Mouse (Mus musculus): ENCODE data around the gene Tnfaip1. TPM values are rescaled to one million over a fixed set of nuclear protein-coding genes. Genes with fewer than 3 reads are reported as not detected.
A peak's percentile ranks its signal among the peaks of the same experiment; 100 is the strongest.

Tnfaip1 gene
- total and polyA plus RNA-seq, 2 experiments = 11.5 to 16.7 TPM

DNA sequence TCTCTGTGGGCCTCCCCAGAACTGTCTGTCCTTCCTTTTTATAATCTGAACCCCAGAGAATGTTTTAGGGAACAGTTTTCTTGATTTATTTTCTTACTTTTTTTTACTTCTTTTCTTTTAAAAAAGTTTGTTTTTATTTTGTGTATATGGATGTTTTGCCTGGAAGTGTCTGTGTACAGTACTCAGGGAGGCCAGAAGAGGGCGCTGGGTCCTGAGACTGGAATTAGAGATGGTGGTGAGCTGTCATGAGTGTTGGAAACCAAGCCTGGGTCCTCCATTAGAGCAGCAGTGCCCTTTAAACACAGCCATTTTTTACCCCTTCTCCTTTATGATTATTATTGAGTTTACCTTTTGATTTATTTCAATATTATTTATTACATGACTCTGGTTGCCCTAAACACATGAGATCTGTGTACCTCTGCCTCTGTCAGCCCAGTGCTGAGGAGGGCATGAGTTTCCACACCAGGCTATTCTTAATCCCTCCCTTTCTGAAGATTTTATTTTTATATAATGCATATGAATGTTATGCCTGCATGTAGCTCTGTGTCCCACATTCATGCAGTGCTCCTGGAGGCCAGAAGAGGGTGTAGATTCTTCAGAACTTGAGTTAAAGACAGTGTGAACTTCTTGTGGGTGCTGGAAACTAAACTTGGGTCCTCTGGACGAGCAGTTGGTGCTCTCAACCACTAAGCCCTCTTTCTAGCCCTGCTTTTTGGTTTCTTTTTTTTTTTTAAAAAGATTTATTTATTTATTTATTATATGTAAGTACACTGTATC is 20.4 kb downstream of the Tnfaip1 start:
- H3K9ac ChIP-seq (ENCODE audit: low read depth, low read length) = no peak overlapping the region
- peak; percentile 62 for TF ChIP-seq CTCF (IDR thresholded peaks at IDR 0.05; ENCODE audit: low read depth, low read length)
- TF ChIP-seq POLR2A (IDR thresholded peaks at IDR 0.05; ENCODE audit: extremely low read depth, insufficient read depth, low read length) = no peak
- no peaks in the 10 kb centered on the region for H3K27me3 ChIP-seq (ENCODE audit: control insufficient read depth, insufficient read depth, low read length)
- WGBS = 70% methylated on average over 2 of the region's 2 CpGs
- no peak overlapping the region for H3K4me3 ChIP-seq (ENCODE audit: insufficient read depth, low read depth, low read length)
- 0 out of 2 replicates have a peak, but pooled peaks cover 3% of the 10 kb centered on the region for H3K4me1 ChIP-seq (ENCODE audit: control insufficient read depth, insufficient read depth, low read length)
- peaks cover 40% of the 10 kb centered on the region for H3K36me3 ChIP-seq (ENCODE audit: control insufficient read depth, insufficient read depth, low read length)
- H3K27ac ChIP-seq (replicated peaks; ENCODE audit: insufficient read depth, low read depth, low read length) = no peak overlapping the region
- DNase-seq (ENCODE audit: extremely low read depth, low read depth, low spot score) = no peak
- peaks cover 3% of the 10 kb centered on the region; the same call in 1 of the 2 replicates for H3K79me2 ChIP-seq (ENCODE audit: control insufficient read depth, insufficient read depth, low read length)

- H3K4me3 ChIP-seq (ENCODE audit: insufficient read depth, low read depth, low read length) = peak overlapping the region; percentile 19; the same call in 1 of the 2 replicates
- DNase-seq (ENCODE audit: extremely low read depth, low read depth, low spot score) = no peak
- 65% methylated on average over 3 of the region's 3 CpGs for WGBS
- no peak overlapping the region for H3K27ac ChIP-seq (replicated peaks; ENCODE audit: insufficient read depth, low read depth, low read length)
- peaks cover 3% of the 10 kb centered on the region; the same call in 1 of the 2 replicates for H3K79me2 ChIP-seq (ENCODE audit: control insufficient read depth, insufficient read depth, low read length)
- 0 out of 2 replicates have a peak overlapping the region, but pooled peaks have one; percentile 32 for H3K9ac ChIP-seq (ENCODE audit: low read depth, low read length)
- TF ChIP-seq POLR2A (IDR thresholded peaks at IDR 0.05; ENCODE audit: extremely low read depth, insufficient read depth, low read length) = no peak
- TF ChIP-seq CTCF (IDR thresholded peaks at IDR 0.05; ENCODE audit: low read depth, low read length) = no peak
- 0 out of 2 replicates have a peak, but pooled peaks cover 3% of the 10 kb centered on the region for H3K4me1 ChIP-seq (ENCODE audit: control insufficient read depth, insufficient read depth, low read length)
- peaks cover 34% of the 10 kb centered on the region for H3K36me3 ChIP-seq (ENCODE audit: control insufficient read depth, insufficient read depth, low read length)
- H3K27me3 ChIP-seq (ENCODE audit: control insufficient read depth, insufficient read depth, low read length) = no peaks in the 10 kb centered on the region
Observed at GRCm38 (mm10) chr11:78513106-78513790, 22.9 kb downstream of the Tnfaip1 start.

DNA sequence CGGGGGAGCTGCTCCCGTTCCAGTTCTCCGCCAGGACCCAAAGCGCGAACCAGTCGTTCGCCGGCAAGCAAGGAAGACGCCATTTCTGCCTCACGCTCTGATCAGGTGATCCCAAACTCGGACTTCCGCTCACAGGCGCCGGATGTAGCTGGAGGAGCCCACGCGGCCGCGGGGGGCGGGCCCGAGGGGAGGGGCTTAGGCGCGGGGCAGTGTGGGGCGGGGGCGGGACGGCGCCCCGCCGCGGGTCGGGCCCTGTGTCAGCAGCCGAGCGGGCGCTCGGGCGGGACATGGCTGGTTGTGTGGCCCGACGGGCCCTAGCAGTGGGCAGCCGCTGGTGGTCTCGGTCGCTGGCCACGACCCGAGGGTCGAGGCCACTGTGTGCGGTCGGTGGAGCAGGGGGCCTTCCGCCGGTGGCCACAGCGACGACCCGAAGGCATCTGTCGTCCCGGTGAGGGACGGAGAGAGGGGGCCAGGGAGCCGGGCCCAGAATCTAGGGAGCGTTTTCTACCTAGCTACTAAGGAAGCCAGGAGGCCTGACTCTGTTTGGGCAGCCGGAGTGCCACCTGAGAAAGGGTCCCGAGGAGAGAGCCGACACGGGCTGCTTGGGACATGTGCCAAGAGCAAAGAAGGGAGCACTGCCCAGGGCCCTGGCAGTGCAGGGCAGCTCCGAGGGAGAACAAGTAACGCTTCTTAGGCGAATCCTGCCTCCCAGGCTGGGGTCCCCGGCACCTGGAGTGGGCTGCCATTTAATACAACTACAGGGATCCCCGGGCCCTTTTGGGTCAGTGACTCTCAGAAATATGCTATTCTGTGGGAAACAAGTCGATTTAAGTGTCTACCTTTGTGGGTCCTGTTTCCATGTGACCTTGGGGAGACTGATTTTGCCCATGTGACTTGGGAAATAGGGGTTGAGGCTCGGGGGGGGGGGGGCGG is 23.8 kb downstream of the Tnfaip1 start, which contains the start of the genes Tmem199 and Poldip2:
TSS of gene Tmem199 (minus strand) at position 148 of the 933 bp plus-strand sequence.
TSS of gene Poldip2 (plus strand) at position 169 of the 933 bp plus-strand sequence.
- WGBS = under 1% methylated on average over 66 of the region's 67 CpGs
- TF ChIP-seq POLR2A (IDR thresholded peaks at IDR 0.05; ENCODE audit: extremely low read depth, insufficient read depth, low read length) (peak; percentile 90), CTCF (IDR thresholded peaks at IDR 0.05; ENCODE audit: low read depth, low read length) (no peak)
- Histone ChIP-seq H3K36me3 (ENCODE audit: control insufficient read depth, insufficient read depth, low read length) (peaks cover 34% of the 10 kb centered on the region), H3K27me3 (ENCODE audit: control insufficient read depth, insufficient read depth, low read length) (no peaks in the 10 kb centered on the region), H3K4me1 (ENCODE audit: control insufficient read depth, insufficient read depth, low read length) (0 out of 2 replicates have a peak, but pooled peaks cover 3% of the 10 kb centered on the region), H3K79me2 (ENCODE audit: control insufficient read depth, insufficient read depth, low read length) (peaks cover 3% of the 10 kb centered on the region; the same call in 1 of the 2 replicates), H3K9ac (ENCODE audit: low read depth, low read length) (peak within 1 kb of the TSS; percentile 99), H3K27ac (replicated peaks; ENCODE audit: insufficient read depth, low read depth, low read length) (peak within 1 kb of the TSS; percentile 91), H3K4me3 (ENCODE audit: insufficient read depth, low read depth, low read length) (peak within 1 kb of the TSS; percentile 88)
- peak; percentile 75 for DNase-seq (ENCODE audit: extremely low read depth, low read depth, low spot score)

DNA sequence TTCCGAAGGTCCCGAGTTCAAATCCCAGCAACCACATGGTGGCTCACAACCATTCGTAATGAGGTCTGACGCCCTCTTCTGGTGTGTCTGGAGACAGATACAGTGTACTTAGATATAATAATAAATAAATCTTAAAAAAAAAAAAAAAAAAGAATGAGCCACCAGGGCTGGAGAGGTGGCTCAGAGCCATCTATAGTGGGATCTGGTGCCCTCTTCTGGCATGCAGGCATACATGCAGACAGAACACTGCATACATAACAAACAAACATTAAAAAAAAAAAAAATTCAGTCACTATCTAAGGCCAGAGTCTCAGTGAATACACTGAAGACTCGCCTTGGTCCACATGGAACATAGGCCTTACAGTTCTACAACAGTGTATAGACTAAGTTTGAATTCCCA is 27.0 kb downstream of the Tnfaip1 start:
- no peak for DNase-seq (ENCODE audit: extremely low read depth, low read depth, low spot score)
- WGBS = 75% methylated on average over 5 of the region's 5 CpGs
- peaks cover 19% of the 10 kb centered on the region; the same call in 1 of the 2 replicates for H3K36me3 ChIP-seq (ENCODE audit: control insufficient read depth, insufficient read depth, low read length)
- H3K4me3 ChIP-seq (ENCODE audit: insufficient read depth, low read depth, low read length) = no peak overlapping the region
- H3K27ac ChIP-seq (replicated peaks; ENCODE audit: insufficient read depth, low read depth, low read length) = no peak overlapping the region
- 0 out of 2 replicates have a peak, but pooled peaks cover 3% of the 10 kb centered on the region for H3K4me1 ChIP-seq (ENCODE audit: control insufficient read depth, insufficient read depth, low read length)
- no peak overlapping the region for H3K9ac ChIP-seq (ENCODE audit: low read depth, low read length)
- H3K79me2 ChIP-seq (ENCODE audit: control insufficient read depth, insufficient read depth, low read length) = peaks cover 3% of the 10 kb centered on the region; the same call in 1 of the 2 replicates
- TF ChIP-seq CTCF (IDR thresholded peaks at IDR 0.05; ENCODE audit: low read depth, low read length) (peak; percentile 54; the same call in 1 of the 2 replicates), POLR2A (IDR thresholded peaks at IDR 0.05; ENCODE audit: extremely low read depth, insufficient read depth, low read length) (no peak)
- H3K27me3 ChIP-seq (ENCODE audit: control insufficient read depth, insufficient read depth, low read length) = no peaks in the 10 kb centered on the region

DNA sequence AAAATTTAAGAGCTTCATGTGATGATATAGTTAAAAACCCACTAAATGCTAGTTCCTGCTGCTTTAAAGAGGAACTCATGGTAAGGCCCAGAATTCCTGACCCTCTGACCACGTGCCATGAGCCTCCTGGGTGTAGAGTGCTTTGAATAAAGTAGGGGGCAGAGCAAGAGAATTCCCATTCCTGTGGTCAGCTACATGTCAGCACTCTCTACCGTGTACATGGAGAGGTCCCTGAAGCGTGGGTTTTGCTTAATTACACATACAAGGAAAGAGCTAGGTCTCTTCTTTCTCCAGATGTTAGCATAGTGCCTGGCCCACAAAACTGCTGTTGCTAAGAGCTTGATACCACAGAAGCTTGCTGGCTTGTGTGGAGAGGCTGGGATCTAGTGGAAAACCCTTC is 30.7 kb downstream of the Tnfaip1 start:
- WGBS = 85% methylated on average over 3 of the region's 3 CpGs
- H3K9ac ChIP-seq (ENCODE audit: low read depth, low read length) = no peak overlapping the region
- no peaks in the 10 kb centered on the region for H3K27me3 ChIP-seq (ENCODE audit: control insufficient read depth, insufficient read depth, low read length)
- no peak for DNase-seq (ENCODE audit: extremely low read depth, low read depth, low spot score)
- TF ChIP-seq POLR2A (IDR thresholded peaks at IDR 0.05; ENCODE audit: extremely low read depth, insufficient read depth, low read length) (no peak), CTCF (IDR thresholded peaks at IDR 0.05; ENCODE audit: low read depth, low read length) (no peak)
- H3K27ac ChIP-seq (replicated peaks; ENCODE audit: insufficient read depth, low read depth, low read length) = no peak overlapping the region
- peaks cover 2% of the 10 kb centered on the region; the same call in 1 of the 2 replicates for H3K79me2 ChIP-seq (ENCODE audit: control insufficient read depth, insufficient read depth, low read length)
- H3K4me3 ChIP-seq (ENCODE audit: insufficient read depth, low read depth, low read length) = no peak overlapping the region
- H3K36me3 ChIP-seq (ENCODE audit: control insufficient read depth, insufficient read depth, low read length) = peaks cover 26% of the 10 kb centered on the region
- peaks cover 15% of the 10 kb centered on the region for H3K4me1 ChIP-seq (ENCODE audit: control insufficient read depth, insufficient read depth, low read length)

Data from liver, adult 2 months (tissue).